Mouse (Mus musculus): ENCODE measurements around the gene Ints5.

GRCm38 (mm10) chr19:8945251-8945650 is 52.4 kb downstream of the Ints5 start:
- no peak for TF ChIP-seq MAX (IDR thresholded peaks at IDR 0.05)
- no peak for TF ChIP-seq CTCF (IDR thresholded peaks at IDR 0.05; ENCODE audit: control insufficient read depth, insufficient read depth, insufficient read length)
- no peak for TF ChIP-seq CEBPB (IDR thresholded peaks at IDR 0.05; ENCODE audit: low read depth)
- no peak for TF ChIP-seq MYOD1 (IDR thresholded peaks at IDR 0.05; ENCODE audit: control insufficient read depth, insufficient read length, low read depth)
- no peak for TF ChIP-seq USF1 (IDR thresholded peaks at IDR 0.05; ENCODE audit: low read depth)
